Mouse (Mus musculus) bone marrow macrophage, adult 2 months (primary cell): Measurements from ENCODE around the gene Rfc1. TPM values are rescaled to one million over a fixed set of nuclear protein-coding genes. Genes with fewer than 3 reads are reported as not detected.
A peak's percentile ranks its signal among the peaks of the same experiment; 100 is the strongest.

Experiments used
- H3K27ac ChIP-seq: 2 replicates; pipeline ENCODE4 v1.5.1; 2012; ENCODE audit warnings: low read depth, low read length; ENCODE audit not compliant: insufficient read depth
- H3K4me1 ChIP-seq: 2 replicates; pipeline ENCODE4 v1.6.1; 2012; ENCODE audit warnings: low read length; ENCODE audit not compliant: control insufficient read depth, insufficient read depth
- H3K4me3 ChIP-seq: 2 replicates; pipeline ENCODE4 v1.5.1; 2012; ENCODE audit warnings: mild to moderate bottlenecking, low read length, moderate library complexity; ENCODE audit not compliant: insufficient read depth
- CTCF ChIP-seq: IDR thresholded peaks from 2 replicates; pipeline ENCODE4 v1.5.1; 2012; ENCODE audit warnings: low read depth, mild to moderate bottlenecking, low read length, moderate library complexity
- POLR2A ChIP-seq: IDR thresholded peaks from 2 replicates; pipeline ENCODE4 v1.6.1; 2012; ENCODE audit warnings: mild to moderate bottlenecking, low read depth, low read length, borderline replicate concordance
- polyA plus RNA-seq: library from polyadenylated mRNA; stranded (reverse); fragments of >200 nt; gene quantifications from 2 replicates; pipeline ENCODE4 v1.2.4, GENCODE M21; 2012; ENCODE audit not compliant: missing spikeins, insufficient read depth, insufficient read length

The Rfc1 gene
- polyA plus RNA-seq, 1 experiment = 51.0 TPM

GRCm38 (mm10) chr5:65217305-65218269 lies 117.9 kb downstream of the Rfc1 start:
- Histone ChIP-seq H3K27ac (no peak overlapping the region), H3K4me1 (no peaks in the 10 kb centered on the region), H3K4me3 (no peak overlapping the region)
- TF ChIP-seq CTCF = no peak
- no peak for TF ChIP-seq POLR2A

DNA sequence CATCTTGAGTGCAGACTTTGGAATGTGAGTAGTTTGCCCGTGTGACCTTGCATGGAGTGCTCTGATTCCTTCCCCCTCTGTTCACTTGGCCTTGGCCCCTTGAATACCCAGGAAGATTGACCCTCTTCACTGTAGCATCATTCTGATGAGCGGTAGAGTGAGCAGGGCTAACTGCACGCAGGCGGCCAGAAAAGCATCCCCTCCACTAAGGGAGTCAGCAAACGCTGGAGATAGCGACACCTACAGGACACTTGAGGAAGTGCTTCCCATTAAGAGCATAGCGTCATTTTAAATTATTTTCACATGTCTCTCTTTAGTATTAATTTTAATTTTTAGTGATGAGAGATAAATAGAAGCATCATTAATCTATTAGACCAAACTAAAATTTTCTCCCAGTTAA lies 122.1 kb downstream of the Rfc1 start:
- Histone ChIP-seq H3K4me1 (no peaks in the 10 kb centered on the region), H3K27ac (no peak overlapping the region), H3K4me3 (no peak overlapping the region)
- TF ChIP-seq CTCF = peak; percentile 98
- no peak for TF ChIP-seq POLR2A

Other genes with a start within 250 kb of the Rfc1 start
- 6.1 and 6.3 TPM in 2 replicates for gene Tmem156, start 243.5 kb downstream of the Rfc1 start, polyA plus RNA-seq
- gene Klhl5, start 228.1 kb downstream of the Rfc1 start, polyA plus RNA-seq = 58.8 and 59.0 TPM in 2 replicates
- gene Wdr19, start 136.0 kb downstream of the Rfc1 start, polyA plus RNA-seq = 11.8 and 12.0 TPM in 2 replicates
- gene Klb, start 12.6 kb upstream of the Rfc1 start, polyA plus RNA-seq = not detected in 2 replicates
- gene Rpl9, start 55.8 kb upstream of the Rfc1 start, polyA plus RNA-seq = 591 and 651 TPM in 2 replicates
- gene Lias, start 55.8 kb upstream of the Rfc1 start, polyA plus RNA-seq = 23.2 and 25.1 TPM in 2 replicates
- 42.8 and 52.7 TPM in 2 replicates for gene Ugdh, start 100.3 kb upstream of the Rfc1 start, polyA plus RNA-seq
- not detected in 2 replicates for gene Gm43552, start 157.2 kb upstream of the Rfc1 start, polyA plus RNA-seq
- 232 and 266 TPM in 2 replicates for gene Smim14, start 201.5 kb upstream of the Rfc1 start, polyA plus RNA-seq
- gene Ube2k, start 201.6 kb upstream of the Rfc1 start, polyA plus RNA-seq = 127 and 130 TPM in 2 replicates